Mouse (Mus musculus) lung, adult 2 months (tissue): ENCODE data around the gene Trim30b.

Experiments used
- CTCF ChIP-seq: fragments of 200-500 bp; IDR thresholded peaks from 2 replicates; pipeline ENCODE4 v1.5.1; 2011; ENCODE audit warnings: mild to moderate bottlenecking, low read length, control low read depth; ENCODE audit not compliant: insufficient read depth
- POLR2A ChIP-seq: fragments of 200-500 bp; IDR thresholded peaks from 2 replicates; pipeline ENCODE4 v1.6.1; 2011; ENCODE audit warnings: low read depth, mild to moderate bottlenecking, control low read depth, low read length, borderline replicate concordance; ENCODE audit errors: extremely low read depth

GRCm38 (mm10) chr7:104400698-104401097, 31.0 kb upstream of the Trim30b start, which contains the start of gene Trim30c:
- no peak for TF ChIP-seq CTCF
- no peak for TF ChIP-seq POLR2A
